Mouse (Mus musculus) liver, postnatal 0 days (tissue): ENCODE measurements around the gene Fas.

Source experiments
- CTCF ChIP-seq: sonication (generic); IDR thresholded peaks from 2 replicates; pipeline ENCODE4 v1.5.1; 2016; ENCODE audit warnings: antibody characterized with exemption, low read depth
- EP300 ChIP-seq: IDR thresholded peaks from 2 replicates; pipeline ENCODE4 v1.6.1; 2016; ENCODE audit warnings: antibody characterized with exemption, low read depth, mild to moderate bottlenecking

DNA sequence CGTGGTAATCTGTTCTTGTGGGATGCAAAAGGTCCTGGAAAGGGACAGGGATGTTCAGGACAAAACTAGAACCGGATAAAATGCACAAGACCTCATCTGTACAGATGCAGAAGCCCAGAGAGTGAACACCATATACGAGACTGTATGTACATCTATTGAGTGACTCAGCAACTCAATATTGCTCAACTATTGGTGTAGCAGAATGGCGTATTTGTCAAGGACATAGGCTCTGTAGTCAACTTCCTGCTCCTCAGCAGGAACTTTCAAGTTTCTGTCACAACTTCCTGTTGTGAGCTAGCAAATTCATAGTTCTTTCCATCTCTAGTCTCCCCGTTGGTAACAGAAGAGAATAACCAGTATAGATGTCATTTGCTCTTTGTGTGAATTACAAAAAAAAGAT lies 41.9 kb upstream of the Fas start:
- TF ChIP-seq EP300 (peak; percentile 60; the same call in 1 of the 2 replicates), CTCF (no peak)
